Mouse (Mus musculus) frontal cortex, postnatal 10 days (tissue): ENCODE measurements around the gene Gm6880.
"Not testable (repeated sequence)": the region's sequence is repeated elsewhere in the genome, so short reads cannot be mapped to it uniquely, and the experiment has no call there.

Experiments
- DNase-seq, 2 experiments: peaks; one replicate each; pipeline ENCODE4 v3.0.0; 2022; ENCODE audit warnings: low spot score in 2 of 2, mixed read lengths in 1 of 2

Gene Gm6880

DNA sequence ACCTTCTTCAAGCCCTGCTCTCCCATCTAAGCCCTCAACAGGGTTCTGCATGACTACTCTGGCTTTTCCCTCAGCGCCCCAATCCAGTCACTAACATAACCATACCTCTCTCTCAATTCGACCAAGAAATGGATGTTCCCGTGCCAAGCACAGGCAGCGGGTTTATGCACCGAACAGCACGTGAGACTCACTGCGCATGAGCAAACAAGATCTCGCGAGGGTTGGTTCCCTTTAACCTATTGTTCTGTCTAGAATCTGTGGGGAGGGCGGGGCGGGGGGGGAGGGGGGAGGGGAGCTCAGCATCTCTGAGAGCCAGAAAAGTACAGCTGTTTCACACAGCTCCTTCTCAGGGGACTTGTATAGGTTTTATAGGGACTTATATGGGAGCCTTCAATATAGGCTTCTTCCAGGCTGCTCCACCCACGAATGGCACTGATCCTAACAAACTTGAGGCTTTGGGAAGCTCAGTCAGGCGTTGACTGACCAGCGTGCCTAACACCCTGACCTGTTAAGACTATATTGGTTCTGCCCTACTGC lies at the start of gene Gm6880:
Gm6880 (minus strand) TSS at position 51 of the 537 bp plus-strand sequence.
- DNase-seq = not testable (repeated sequence)

DNA sequence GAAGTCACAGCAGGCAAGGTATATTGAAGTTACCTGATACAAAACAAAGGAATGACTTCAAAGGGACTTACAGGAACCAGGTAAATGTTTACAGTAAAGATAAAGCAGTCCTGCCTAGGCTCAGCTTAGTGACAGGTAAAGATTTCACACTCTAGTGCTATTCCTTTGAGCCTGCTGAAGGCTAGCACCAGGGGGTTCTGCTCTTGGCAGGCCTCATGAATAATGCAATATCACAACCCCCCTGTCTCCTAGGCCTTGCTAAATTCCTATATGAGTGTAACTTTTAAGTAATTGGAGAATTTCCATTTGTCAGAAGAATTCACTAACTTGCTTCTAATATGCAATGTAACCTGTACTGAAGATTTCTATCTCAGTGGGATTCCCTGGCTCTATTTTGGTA lies 36.3 kb upstream of the Gm6880 start:
- not testable (repeated sequence) for DNase-seq

- DNase-seq = no peak
Measured at GRCm38 (mm10) chrX:74497131-74497530, 15.9 kb upstream of the Gm6880 start.

DNA sequence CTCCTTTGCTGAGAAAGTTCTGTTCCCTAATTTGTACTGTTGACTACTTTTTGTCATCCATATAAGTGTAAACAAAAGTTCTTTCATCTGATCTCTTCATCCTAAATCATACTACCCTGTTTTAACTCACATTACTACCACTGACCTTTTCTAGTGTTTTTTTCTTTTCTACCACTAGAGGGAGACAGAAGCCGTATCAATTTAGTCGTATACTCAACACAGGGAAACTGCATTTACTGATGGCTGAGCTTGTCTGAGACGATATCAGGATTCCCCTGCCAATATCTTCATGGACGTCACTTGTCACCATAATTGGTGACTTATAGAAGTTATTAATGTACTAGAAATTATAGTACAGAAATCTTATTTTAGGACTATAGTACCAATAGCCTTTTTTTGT lies 28.4 kb downstream of the Gm6880 start:
- DNase-seq = no peak

GRCm38 (mm10) chrX:74451157-74451912 lies 29.9 kb downstream of the Gm6880 start:
- no peak for DNase-seq
